Mouse (Mus musculus) heart, adult 18-20 months (tissue): ENCODE data around the gene Mipol1. TPM values are rescaled to one million over a fixed set of nuclear protein-coding genes. Genes with fewer than 3 reads are reported as not detected.

Experiments used
- DNase-seq, 2 experiments: peaks; one replicate each; pipeline ENCODE4 v3.0.0; 2021 to 2022; ENCODE audit warnings: mixed read lengths in 1 of 2
- total RNA-seq, 2 experiments: library from RNA; stranded (reverse); gene quantifications; 2 replicates each; pipeline ENCODE4 v1.2.3; 2021

Mipol1 gene
- total RNA-seq, 2 experiments from 2014 or later = 3.5 to 5.5 TPM

DNA sequence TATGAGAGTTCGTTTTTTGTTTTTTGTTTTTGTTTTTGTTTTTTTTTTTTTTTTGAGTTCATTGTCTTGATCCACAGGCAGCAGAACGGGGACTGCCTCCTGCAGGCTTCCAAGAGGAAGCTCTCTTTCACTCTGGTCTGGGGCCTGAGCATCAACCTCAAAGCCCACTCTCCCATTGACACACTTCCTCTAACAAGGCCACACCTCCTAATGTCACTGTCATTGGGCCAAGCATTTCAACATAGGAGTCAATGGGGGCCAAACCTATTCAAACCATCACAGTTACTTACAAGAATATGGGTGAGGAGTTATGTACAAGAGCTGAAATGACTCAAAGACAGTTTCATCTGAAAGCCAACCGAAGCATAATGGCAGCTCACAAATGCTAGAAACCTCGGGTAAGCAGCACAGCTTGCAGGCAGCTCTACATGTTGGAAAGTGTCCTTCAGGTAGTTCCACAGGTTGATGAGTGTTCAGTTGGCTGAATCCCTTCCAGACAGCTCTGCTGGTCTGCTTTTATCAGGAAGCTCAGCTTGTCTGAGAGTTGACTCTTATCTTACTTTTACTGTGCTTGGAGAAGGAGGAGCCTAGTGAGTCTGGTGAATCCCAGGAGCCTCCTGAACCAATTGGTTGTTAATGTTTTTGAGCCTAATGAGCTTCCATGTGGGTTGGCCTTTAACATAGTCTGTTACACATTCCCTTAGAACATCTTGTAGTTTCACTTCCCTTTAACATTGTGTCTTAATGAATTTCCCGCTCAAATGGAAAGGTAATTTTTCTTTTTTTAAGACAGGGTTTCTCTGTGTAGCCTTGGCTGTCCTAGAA is 13.7 kb downstream of the Mipol1 start:
- DNase-seq = no peak

DNA sequence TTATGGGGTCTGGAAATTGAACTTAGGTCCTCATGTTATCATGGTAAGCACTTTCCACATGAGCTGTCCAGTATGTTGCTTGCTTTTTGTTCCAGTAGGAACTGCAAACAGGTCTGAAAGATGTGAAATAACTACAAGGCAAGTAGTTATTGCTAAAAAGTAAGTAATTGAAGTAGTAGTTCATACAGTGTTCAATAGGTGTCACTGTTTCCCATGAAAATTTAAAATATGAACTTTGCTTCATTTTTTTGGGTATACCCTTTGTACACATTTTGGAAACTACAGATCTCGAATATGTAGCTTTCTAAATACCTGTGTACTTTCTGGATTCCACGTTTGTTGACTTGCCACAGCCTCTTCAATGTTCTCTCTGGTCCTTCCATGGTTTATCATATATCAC is 28.3 kb downstream of the Mipol1 start:
- no peak for DNase-seq

DNA sequence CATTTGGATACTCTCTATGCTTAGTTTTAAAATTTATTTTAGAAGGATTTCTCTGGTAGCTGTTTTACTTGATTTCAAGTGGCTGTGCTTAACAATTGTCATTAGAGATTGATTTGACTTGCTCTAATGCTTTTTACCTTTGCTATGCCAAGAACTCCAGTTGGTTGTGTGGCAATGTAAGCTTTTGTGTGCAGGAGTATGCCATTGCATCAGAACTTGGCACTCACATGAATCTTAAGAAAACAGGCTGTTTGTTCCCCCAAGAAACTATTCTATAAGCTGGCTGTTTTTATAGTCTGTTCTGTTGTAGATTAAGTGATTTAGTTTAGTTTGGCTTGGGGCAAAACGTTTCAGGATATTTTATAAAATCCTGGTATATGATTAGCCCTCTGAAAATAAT is 45.2 kb downstream of the Mipol1 start:
- DNase-seq = no peak

DNA sequence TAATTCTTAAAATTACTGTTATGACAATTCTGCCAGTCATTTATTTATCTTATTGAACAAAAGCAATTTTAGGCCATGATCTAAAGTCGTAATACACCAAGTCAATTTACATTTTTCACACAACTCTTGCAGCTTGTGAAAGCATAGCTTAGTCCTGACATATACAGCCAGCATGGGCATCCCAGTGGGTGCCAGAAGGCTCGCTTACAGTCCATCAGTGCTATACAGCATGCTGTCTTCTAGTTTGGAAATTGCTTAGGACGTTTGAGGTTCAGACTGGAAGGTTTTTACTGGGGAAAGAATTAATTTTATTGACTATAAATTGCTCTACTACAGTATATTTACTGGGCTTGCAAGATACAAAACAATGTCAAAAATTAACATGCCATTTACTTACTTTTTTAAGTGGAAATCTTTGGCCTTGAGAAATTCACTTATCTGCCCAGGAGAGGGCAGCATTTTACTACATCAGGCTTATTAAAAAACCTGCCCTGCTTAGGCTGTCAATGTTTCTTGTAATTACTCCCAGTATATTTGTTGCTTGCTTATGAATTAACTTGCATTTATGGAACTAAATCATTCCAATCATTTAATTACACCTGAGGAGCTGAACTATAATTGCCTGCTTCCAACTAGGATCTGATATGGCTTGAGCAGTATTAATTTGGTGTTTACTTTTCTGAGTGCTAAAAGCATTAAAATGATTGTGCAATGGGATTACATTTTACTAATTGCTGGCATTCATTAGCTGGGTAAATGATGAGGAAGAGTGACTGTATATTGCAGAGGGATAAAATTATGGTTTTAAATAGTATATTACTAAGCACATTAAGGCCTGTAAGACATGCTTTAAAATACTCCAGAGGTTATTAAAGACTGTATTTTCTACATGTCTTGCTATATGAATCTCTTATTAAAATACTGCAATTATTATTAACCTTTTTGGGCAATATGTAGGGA is 51.2 kb downstream of the Mipol1 start:
- peak; percentile 3 to 29 for DNase-seq

DNA sequence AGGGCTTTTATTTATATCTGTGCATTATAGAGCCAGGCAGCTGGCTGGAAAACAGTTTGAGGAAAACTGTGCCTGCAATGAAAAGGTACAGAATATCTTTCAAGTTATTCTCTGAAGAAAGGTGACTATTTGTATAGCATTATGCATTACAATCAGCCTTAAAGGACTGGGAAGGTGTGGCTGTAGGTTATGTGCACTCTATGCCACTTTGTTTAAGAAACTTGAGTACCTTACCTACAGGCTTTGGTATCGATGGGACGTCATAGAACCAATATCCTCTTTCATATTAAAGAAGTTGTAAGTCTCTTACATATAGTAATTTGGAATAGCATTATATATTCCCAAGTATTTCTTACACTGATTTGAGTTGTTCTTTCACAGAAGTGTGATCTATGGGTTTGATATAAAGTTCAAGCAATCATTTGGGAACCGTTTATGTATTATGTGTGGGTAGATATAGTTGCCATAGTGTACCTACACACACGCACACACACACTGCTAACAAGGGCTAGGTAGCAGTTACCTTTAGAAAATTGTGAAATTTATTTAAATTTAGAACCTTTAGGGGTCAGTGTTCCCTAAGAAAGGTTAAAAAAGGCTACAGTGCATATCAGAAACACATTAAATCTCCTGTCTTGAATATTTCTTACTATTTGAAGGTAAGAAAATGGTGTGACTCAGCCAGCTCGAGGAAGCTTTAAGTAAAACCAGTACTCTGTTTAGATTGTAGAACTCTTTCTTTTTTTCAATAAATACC is 55.3 kb downstream of the Mipol1 start:
- DNase-seq = no peak

DNA sequence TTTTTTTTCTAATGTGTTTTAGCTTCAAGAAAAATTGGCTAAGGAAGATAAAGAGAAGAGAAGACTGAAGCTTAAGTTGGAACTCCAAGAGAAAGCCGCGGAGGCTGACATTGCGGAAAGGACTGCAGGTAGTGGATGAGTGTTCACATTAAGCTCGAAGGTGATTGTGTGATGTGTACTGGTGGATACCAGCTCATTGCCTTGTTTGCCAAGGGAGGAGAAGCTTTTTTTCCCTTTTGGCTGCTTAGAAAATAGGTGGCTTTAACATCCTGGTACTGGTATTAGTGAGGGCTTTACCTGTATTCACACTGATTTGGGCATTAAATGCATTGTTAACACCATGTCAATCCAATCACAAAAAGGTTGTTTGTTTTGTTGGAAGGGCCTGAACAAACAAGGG is 77.1 kb downstream of the Mipol1 start:
- no peak for DNase-seq

DNA sequence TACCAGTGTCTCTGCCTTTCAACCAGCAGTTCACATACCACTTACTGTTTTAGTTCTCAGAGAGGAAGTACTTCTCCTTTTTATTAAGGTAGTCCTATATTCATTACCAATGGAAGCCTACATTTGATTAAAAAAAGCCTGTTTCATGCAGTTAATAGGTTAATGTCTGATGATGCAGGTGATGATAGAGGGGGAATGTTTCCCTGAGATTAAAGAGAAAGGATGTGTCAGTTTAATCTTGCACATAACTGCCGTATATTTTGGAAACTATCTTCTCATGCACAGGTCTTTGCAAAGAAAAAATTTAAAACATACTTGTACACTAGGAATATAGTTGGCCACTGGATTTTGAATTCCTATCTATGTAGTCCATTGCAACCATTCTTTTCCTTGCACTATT is 77.5 kb downstream of the Mipol1 start:
- DNase-seq = no peak

DNA sequence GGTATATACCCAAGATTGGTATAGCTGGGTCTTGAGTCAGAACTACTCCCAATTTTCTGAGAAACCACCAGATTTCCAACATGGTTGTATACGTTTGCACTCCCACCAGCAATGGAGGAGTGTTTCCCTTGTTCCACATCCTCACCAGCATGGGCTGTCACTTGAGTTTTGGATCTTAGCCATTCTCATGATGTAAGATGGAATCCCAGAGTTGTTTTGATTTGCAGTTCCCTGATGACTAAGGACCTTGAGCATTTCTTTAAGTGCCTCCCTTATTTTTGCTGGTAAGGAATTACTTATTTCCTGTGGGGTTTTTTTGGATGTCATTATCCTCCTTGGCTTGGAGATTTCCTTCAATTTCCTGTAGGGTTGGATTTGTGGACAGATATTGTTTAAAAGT is 108.8 kb downstream of the Mipol1 start:
- no peak for DNase-seq

DNA sequence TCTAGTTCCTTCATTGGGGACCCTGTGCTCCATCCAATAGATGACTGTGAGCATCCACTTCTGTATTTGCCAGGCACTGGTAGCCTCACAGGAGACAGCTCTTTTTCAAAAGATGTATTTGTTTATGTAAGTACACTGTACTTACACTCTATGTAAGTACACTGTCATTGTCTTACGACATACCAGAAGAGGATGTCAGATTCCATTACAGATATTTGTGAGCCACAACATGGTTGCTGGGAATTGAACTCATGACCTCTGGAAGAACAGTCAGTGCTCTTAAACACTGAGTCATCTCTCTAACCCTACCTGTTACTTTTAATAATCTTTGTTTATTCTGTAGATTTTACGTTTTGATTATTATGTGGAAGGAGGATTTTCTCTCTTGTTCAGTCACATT is 109.9 kb downstream of the Mipol1 start:
- DNase-seq = no peak

DNA sequence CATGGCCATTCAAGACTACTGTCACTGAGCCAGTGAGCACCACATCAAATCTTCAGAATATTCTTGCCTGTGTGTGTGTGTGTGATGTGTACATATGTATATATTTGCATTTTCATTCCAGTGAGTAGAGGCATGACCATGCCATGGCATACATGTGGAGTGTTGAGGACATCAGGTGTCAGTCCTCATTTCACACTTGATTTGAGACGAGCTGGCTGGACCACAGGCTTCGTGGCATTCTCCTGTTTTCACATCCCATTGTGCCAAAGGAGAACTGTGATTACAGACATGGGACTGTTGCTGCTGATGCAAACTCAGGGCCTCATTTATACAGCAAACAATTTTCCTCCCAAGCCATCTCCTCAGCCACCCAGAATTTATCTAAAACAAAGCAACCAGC is 132.5 kb downstream of the Mipol1 start:
- DNase-seq = no peak

DNA sequence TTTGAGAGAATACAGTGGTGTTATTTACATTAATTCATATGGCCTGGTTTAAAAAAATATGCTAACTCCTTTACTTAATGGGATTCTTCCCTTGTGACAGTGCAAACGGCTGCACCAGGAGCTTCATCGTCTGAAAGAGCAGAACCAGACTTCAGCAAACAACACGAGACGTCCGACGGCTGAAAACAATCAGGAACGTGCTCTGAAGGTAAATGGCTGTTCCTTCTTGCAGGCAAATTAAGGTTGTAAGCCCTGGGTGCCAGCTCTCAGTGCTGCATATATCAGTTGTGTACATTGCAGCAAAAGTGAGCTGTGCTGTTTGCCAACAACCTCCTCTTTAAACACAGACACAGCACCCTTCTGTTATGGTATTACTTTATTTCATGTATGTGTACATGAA is 133.8 kb downstream of the Mipol1 start:
- DNase-seq = no peak

DNA sequence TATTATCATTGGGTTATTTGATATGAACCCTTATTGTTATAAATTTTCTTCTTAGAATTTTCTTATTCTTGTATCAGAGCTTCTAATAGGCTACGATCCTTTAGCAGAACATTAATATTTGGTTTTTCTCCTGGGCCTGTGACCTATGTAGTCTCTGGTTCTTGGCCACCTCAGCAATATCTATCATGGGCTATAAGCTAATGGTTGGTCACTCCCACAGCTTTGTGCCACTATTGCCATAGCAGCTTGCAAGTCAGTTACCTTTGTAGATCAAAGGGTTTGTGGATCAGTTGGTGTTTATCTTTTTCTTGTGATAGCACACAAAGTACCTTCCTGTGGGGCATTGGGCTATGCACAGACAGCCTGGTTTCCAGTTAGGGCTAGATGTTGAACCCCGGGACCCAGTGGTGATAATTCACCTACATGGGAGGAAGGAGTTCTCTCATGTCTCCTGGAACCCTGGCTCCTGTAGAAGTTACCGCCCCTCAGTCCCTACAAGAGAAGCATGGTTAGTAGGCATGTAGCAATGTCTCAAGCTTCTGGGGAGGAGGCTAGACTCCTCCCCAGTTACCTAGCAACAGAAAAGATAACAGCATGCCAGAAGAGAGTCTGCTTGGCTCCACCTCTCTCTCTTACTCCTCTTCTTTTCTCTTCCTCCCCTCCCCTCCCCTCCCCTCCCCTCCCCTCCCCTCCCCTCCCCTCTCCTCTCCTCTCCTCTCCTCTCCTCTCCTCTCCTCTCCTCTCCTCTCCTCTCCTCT is 141.7 kb downstream of the Mipol1 start:
- no peak for DNase-seq

DNA sequence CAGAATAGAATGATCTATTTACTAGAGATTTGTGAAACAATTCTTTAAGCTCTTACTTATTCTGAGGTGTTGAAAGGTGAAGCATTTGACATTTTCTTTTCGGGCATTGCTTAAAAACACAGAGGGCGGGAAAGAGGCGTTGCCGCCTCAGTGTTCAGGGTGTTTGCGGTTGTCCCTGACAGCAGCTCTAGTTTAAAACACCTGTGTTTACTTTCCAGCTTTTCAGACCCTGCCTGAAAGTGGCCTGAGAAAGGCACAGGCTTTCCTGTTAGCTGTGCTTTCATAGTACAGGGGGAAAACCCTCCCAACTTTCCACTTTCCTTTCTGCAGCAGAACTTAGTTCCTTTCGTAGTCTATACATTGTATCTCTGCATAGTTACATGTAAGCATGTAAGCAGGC is 152.6 kb downstream of the Mipol1 start:
- no peak for DNase-seq

DNA sequence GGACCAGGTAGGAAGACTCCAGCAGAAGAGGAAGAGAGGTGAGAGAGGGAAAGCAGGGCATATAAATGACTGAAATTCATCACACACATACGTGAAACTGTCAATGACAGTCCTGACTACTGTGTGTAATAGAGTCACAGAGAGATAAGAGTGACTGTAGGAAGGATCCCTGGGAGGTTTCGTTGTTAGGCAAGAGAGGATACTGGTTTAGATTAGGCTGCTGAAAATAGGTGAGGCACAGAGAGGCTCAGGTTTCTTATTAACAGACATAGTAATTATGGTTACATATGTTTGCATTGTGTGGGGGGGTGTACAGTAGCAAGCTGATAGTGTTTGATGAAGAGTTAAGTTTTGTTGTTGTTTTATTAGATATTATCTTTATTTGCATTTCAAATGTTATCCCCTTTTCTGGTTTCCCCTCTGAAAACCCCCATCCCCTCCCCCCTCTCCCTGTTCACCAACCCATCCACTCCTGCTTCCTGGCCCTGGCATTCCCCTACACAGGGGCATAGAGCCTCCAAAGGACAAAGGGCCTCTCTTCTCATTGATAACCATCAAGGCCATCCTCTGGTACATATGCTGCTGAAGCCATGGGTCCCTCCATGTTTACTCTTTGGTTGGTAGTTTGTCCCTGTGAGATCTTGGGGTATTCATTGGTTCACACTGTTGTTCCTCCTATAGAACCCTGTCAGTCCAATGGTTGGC is 157.5 kb downstream of the Mipol1 start:
- no peak for DNase-seq

DNA sequence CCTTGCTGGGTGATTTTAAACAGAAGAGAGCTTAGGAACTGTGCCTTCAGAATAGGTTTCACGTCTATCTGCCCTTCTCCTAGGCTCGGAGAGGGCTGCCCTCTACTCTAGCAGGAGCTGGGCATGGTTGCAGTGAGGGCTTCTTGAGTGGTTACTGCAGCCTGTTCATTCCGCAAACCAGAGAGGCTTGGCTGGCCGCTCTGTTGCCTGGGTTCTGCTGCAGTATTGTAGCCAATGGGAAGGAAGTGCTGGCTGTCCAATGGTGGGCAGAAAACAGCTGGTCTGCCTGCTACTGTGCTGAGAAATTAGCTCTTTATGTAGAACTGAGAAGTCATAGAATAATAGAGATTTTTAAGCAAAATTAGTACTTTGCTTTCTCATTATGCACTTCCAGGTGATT is 169.3 kb downstream of the Mipol1 start:
- DNase-seq = no peak

DNA sequence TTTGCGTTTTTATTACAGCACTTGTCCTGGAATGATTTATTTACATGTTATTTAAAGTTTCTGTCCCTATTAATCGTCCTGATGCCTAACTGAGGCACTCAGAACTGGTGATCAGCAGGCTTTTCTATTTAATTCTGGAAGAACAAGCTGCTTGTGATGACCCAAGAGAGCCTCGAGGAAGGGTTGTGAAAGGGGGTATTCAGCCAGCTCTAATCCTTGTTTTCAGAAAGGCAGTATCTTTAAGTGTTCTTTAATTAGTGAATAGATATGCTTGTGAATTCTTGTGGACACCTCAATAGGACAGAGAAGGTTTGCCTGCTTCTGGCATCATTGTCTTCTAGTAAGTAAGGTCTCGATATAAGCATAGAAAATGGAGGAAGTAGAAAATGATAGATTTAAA is 170.0 kb downstream of the Mipol1 start:
- DNase-seq = no peak

DNA sequence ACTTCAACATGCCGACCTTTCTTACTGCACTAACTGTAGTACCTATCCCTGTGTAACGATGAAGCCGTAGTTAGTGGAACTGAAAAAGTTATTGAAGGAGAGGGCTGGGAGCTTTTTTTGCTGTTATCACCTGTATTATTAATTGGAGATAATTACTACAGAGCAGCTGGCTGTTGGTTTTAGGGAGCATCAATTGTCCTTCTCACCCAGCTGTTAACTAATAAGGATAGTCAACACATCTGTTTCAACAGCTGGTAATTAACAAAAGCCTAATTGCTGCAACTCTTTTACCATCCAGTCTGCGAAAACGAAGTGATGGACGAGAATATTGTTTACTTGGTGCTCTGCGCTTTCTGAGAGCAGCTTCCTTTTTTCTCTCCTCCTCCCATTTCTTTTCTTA is 170.9 kb downstream of the Mipol1 start:
- DNase-seq = no peak

DNA sequence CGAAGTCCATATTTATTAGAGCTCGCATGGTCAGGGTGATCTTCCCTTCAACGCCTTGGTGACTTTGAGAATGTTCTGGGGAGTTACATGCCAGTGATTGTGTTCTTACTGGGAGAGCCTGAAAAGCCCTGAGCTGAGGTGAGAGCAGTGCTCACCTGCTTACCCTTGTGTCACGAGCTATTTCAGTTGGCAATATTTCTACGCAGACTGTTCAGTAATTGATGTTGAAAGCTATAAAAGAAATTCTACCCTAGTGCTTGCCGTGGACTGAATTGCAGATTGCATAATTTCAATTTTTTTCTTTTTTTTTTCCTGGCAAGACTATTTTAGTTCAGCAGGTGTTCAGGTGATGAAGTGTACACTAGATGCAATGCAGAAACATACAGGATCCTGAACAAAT is 172.1 kb downstream of the Mipol1 start:
- no peak for DNase-seq

DNA sequence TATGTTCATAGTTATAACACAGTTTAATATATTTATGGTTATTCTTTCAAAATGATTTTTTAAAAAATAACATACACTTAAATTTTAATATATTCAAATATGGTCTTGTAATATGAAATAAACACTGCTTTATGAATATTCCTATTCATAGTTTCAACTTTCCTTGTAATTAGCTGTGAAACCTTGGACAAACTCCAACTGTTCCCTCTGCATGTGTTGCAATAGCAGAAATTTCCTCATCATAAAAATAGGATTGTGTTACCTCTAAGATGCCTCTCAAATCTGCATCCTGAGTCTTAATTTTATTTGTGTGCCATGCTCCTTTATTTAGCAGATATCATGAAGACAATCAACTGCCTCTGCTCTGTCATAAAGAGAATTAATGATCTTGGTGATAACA is 179.7 kb downstream of the Mipol1 start:
- DNase-seq = no peak

DNA sequence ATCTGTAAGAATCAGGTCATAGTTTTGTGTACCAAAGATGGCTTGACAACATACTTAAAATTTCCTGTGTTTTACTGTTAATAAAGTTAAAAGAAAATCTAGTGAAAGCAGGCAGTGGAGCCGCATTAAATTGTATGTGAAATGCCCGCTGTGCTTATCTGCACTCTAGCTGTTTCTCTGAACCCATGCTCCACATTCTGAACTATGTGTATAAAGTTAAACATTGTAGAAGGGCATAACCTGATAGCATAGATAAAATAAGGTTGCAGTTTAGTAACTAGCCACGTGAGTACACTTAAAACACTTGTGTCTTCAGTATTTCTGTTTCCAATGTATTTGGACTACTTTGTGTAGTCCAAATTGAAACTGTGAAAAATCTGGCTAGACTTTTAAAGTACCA is 183.6 kb downstream of the Mipol1 start:
- no peak for DNase-seq

DNA sequence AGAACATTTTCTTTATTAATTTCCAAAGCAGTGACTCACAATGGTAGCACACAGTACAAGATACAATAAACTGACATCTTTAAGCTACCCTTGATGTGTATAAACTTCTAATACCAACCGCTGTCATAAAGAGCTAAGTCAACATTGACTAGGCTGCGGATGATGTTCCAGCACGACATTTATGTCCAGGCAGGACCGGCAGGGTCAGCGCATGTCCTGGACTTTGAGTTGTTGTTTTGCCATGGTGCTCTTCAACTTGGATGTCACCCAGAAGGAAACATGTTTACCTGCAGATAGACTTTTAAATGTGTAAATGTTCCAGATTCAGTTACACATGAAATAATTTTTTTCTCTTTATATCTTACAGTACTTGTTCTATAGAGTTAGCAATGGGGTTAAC is 194.7 kb downstream of the Mipol1 start:
- DNase-seq = no peak
